Mouse (Mus musculus): ENCODE measurements at regions not wholly inside any gene's neighbourhood (a gene's known extent, or its start where the extent isn't known, plus 50 kb on each side); places are given as distances from the start of the nearest gene placed in this dataset.
A peak's percentile ranks its signal among the peaks of the same experiment; 100 is the strongest.

DNA sequence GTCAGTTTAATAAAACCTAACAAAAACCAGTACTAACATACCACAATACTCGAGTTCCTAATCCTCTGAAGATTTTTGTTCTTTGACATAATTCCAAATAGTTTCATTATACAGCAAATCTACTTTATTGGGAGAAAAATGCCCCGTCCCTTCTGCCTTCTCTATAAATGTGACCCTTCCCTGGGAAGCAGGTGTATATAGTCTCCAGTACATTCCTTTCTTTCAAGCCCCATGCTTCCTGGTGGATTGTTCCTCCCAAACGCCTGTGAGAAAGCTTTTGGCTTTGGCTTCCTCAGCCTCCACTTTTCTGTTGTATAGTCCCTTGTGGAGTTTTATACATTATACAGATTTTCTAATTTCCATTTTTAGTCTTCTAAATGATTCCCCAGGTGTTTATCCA is 1001.8 kb upstream of the Tenm3 start:
- Histone ChIP-seq H3K4me3 (replicated peaks; ENCODE audit: insufficient read depth, low read depth, low read length) (no peak overlapping the region), H3K27ac (ENCODE audit: insufficient read depth, low read length) (no peak overlapping the region), H3K4me1 (ENCODE audit: control insufficient read depth, insufficient read depth, low read length) (no peaks in the 10 kb centered on the region), H3K27me3 (ENCODE audit: control insufficient read depth, insufficient read depth, low read length) (no peaks in the 10 kb centered on the region)
- TF ChIP-seq CTCF (IDR thresholded peaks at IDR 0.05; ENCODE audit: borderline replicate concordance, insufficient read depth, low read depth, low read length) (no peak), POLR2A (IDR thresholded peaks at IDR 0.05; ENCODE audit: borderline replicate concordance, insufficient read depth, low read length) (no peak)
- 78% methylated on average over 3 of the region's 3 CpGs for WGBS
- no peak for DNase-seq

DNA sequence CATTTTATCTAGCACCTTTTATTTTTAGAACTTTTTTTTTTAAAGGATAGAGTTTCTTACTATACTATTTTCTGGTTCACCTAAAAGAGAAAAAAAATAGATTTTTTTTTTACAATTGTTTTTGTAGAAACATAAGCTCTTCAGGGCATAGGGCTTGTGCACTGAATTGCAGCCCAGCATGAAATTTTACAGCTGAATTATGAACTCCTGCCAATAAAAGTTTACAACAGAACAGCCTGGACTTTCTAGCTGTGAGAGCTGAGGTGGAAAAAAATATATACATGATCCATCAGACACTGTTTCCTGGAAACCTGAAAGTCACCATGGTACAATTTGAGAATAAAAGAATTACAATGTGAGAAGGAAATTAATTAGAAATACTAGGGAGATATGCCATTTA is 988.2 kb upstream of the Tenm3 start:
- no peak for DNase-seq
- Histone ChIP-seq H3K4me3 (replicated peaks; ENCODE audit: insufficient read depth, low read depth, low read length) (no peak overlapping the region), H3K27me3 (ENCODE audit: control insufficient read depth, insufficient read depth, low read length) (no peaks in the 10 kb centered on the region), H3K27ac (ENCODE audit: insufficient read depth, low read length) (no peak overlapping the region), H3K4me1 (ENCODE audit: control insufficient read depth, insufficient read depth, low read length) (no peaks in the 10 kb centered on the region)
- TF ChIP-seq CTCF (IDR thresholded peaks at IDR 0.05; ENCODE audit: borderline replicate concordance, insufficient read depth, low read depth, low read length) (no peak), POLR2A (IDR thresholded peaks at IDR 0.05; ENCODE audit: borderline replicate concordance, insufficient read depth, low read length) (no peak)

DNA sequence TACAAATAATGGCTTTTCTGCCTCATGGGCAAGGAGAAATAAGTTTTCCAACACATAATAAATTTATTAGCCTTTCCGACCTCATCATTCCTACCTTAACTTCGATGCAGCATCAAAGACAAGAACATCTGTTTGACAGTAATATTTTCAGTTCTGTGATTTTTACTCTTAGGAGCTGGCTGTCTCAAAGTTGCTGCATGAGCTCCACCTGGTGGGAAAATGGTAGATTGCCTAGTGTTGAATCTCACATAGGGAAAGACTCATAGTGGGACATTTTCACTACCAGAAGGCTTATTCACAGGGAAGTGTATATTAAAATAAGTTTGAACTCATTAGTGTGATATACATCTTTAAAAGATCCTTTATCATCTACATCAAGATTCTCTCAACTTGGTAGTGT is 985.6 kb upstream of the Tenm3 start:
- Histone ChIP-seq H3K27me3 (ENCODE audit: control insufficient read depth, insufficient read depth, low read length) (no peaks in the 10 kb centered on the region), H3K4me3 (replicated peaks; ENCODE audit: insufficient read depth, low read depth, low read length) (no peak overlapping the region), H3K27ac (ENCODE audit: insufficient read depth, low read length) (no peak overlapping the region), H3K4me1 (ENCODE audit: control insufficient read depth, insufficient read depth, low read length) (0 out of 2 replicates have a peak, but pooled peaks cover 2% of the 10 kb centered on the region)
- no peak for TF ChIP-seq POLR2A (IDR thresholded peaks at IDR 0.05; ENCODE audit: borderline replicate concordance, insufficient read depth, low read length)
- TF ChIP-seq CTCF (IDR thresholded peaks at IDR 0.05; ENCODE audit: borderline replicate concordance, insufficient read depth, low read depth, low read length), result peak; percentile 32; the same call in 1 of the 2 replicates
- 16% methylated on average over 2 of the region's 2 CpGs for WGBS
- DNase-seq, result peak; percentile 20 to 37

DNA sequence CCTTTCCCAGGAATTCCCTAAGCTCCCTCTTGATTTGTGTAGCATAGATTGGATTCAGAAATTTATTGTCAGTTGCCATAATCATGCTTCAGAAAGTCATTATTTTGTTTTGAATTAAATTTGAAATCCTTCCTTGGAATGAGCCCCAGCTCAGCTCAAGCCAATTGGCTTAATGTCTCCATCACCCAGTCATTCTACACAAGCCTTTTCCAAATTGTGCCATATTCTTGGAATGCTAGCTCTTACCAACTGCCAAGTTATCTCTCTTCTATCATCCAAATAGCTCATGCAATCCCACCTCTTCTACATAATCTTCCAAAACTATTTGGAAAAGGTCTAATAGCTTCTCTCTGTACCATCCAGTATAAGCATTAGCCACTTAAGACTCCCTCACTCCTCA is 982.5 kb upstream of the Tenm3 start:
- no peak for TF ChIP-seq CTCF (IDR thresholded peaks at IDR 0.05; ENCODE audit: borderline replicate concordance, insufficient read depth, low read depth, low read length)
- no peak for TF ChIP-seq POLR2A (IDR thresholded peaks at IDR 0.05; ENCODE audit: borderline replicate concordance, insufficient read depth, low read length)
- H3K27ac ChIP-seq (ENCODE audit: insufficient read depth, low read length), result no peak overlapping the region

GRCm38 (mm10) chr8:49825000-49825399 is 981.2 kb upstream of the Tenm3 start:
- 27% methylated on average over 5 of the region's 5 CpGs for WGBS
- H3K27me3 ChIP-seq (ENCODE audit: control insufficient read depth, insufficient read depth, low read length), result no peaks in the 10 kb centered on the region
- TF ChIP-seq POLR2A (IDR thresholded peaks at IDR 0.05; ENCODE audit: borderline replicate concordance, insufficient read depth, low read length) (no peak), CTCF (IDR thresholded peaks at IDR 0.05; ENCODE audit: borderline replicate concordance, insufficient read depth, low read depth, low read length) (no peak)
- H3K4me3 ChIP-seq (replicated peaks; ENCODE audit: insufficient read depth, low read depth, low read length), result no peak overlapping the region
- 0 out of 2 replicates have a peak, but pooled peaks cover 2% of the 10 kb centered on the region for H3K4me1 ChIP-seq (ENCODE audit: control insufficient read depth, insufficient read depth, low read length)
- peak; percentile 43 to 65 for DNase-seq
- no peak overlapping the region for H3K27ac ChIP-seq (ENCODE audit: insufficient read depth, low read length)

More for the DNA sequence above, 982.5 kb upstream of the Tenm3 start:
- Histone ChIP-seq H3K27me3 (ENCODE audit: control insufficient read depth, insufficient read depth, low read length) (no peaks in the 10 kb centered on the region), H3K4me3 (replicated peaks; ENCODE audit: insufficient read depth, low read depth, low read length) (no peak overlapping the region), H3K4me1 (ENCODE audit: control insufficient read depth, insufficient read depth, low read length) (0 out of 2 replicates have a peak, but pooled peaks cover 2% of the 10 kb centered on the region)
- DNase-seq, result peak in 1 of 2 experiments; percentile 23

GRCm38 (mm10) chr8:49822791-49823190 is 979.0 kb upstream of the Tenm3 start:
- Histone ChIP-seq H3K27me3 (ENCODE audit: control insufficient read depth, insufficient read depth, low read length) (no peaks in the 10 kb centered on the region), H3K4me3 (replicated peaks; ENCODE audit: insufficient read depth, low read depth, low read length) (no peak overlapping the region), H3K27ac (ENCODE audit: insufficient read depth, low read length) (no peak overlapping the region), H3K4me1 (ENCODE audit: control insufficient read depth, insufficient read depth, low read length) (0 out of 2 replicates have a peak, but pooled peaks cover 2% of the 10 kb centered on the region)
- 47% methylated on average over 2 of the region's 2 CpGs for WGBS
- DNase-seq, result no peak
- TF ChIP-seq CTCF (IDR thresholded peaks at IDR 0.05; ENCODE audit: borderline replicate concordance, insufficient read depth, low read depth, low read length) (no peak), POLR2A (IDR thresholded peaks at IDR 0.05; ENCODE audit: borderline replicate concordance, insufficient read depth, low read length) (no peak)

DNA sequence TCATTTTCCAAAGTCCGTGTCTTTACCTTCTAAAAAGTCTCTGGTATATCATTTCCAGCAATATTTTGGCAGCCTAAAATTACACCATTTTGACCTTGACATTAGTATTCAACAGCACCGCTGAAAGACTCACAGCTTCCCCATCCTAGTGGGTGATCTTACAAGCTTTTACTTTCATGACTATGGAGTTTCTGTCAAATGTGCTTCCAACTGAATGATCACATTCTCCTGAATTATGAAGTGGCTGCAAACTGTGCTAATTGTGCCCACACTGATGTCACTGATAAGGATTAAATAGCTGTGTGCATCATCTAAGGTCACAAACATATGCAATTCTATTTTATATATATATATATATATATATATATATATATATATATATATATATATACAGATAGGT is 955.5 kb upstream of the Tenm3 start:
- no peak overlapping the region for H3K27ac ChIP-seq (ENCODE audit: insufficient read depth, low read length)
- 36% methylated on average over 2 of the region's 2 CpGs for WGBS
- H3K4me1 ChIP-seq (ENCODE audit: control insufficient read depth, insufficient read depth, low read length), result no peaks in the 10 kb centered on the region
- H3K27me3 ChIP-seq (ENCODE audit: control insufficient read depth, insufficient read depth, low read length), result no peaks in the 10 kb centered on the region
- DNase-seq, result no peak
- H3K4me3 ChIP-seq (replicated peaks; ENCODE audit: insufficient read depth, low read depth, low read length), result no peak overlapping the region
- no peak for TF ChIP-seq POLR2A (IDR thresholded peaks at IDR 0.05; ENCODE audit: borderline replicate concordance, insufficient read depth, low read length)
- no peak for TF ChIP-seq CTCF (IDR thresholded peaks at IDR 0.05; ENCODE audit: borderline replicate concordance, insufficient read depth, low read depth, low read length)

- H3K27me3 ChIP-seq (ENCODE audit: control insufficient read depth, insufficient read depth, low read length), result no peaks in the 10 kb centered on the region
- H3K4me1 ChIP-seq (ENCODE audit: control insufficient read depth, insufficient read depth, low read length), result no peaks in the 10 kb centered on the region
- WGBS, result 38% methylated on average over 3 of the region's 3 CpGs
- DNase-seq, result no peak
- no peak overlapping the region for H3K27ac ChIP-seq (ENCODE audit: insufficient read depth, low read length)
- no peak overlapping the region for H3K4me3 ChIP-seq (replicated peaks; ENCODE audit: insufficient read depth, low read depth, low read length)
- TF ChIP-seq CTCF (IDR thresholded peaks at IDR 0.05; ENCODE audit: borderline replicate concordance, insufficient read depth, low read depth, low read length) (no peak), POLR2A (IDR thresholded peaks at IDR 0.05; ENCODE audit: borderline replicate concordance, insufficient read depth, low read length) (no peak)
Observed at GRCm38 (mm10) chr8:49796741-49797140, 953.0 kb upstream of the Tenm3 start.

Measured in cerebellum, adult 2 months (tissue).